Mouse (Mus musculus): ENCODE measurements around the gene Panx3. TPM values are rescaled to one million over a fixed set of nuclear protein-coding genes. Genes with fewer than 3 reads are reported as not detected.

The Panx3 gene
- polyA plus RNA-seq, 1 experiment from 2014 or later: not detected

DNA sequence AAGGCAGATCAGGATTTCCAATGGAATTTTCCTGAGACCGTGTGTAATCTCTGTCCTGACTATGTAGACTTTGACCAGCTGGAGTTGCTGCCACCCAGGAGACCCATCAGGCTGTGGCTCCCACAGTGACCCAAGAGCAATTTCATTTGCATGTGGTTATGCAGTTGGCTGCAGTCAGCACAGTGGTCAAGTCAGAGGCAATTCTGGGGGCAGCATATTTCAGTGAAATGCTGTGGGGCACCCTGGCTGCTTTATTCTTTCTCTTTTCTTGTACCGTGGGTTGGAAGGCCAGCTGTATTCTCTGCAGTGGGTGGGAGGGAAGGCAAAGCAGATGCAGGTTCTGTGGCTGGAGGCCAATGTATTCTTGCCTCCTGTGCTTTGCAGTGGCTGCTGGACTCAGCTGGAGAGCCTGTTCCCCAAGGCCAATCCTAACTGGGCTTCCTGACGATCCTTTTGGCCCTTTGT lies 42.9 kb downstream of the Panx3 start:
- peaks cover 20% of the 10 kb centered on the region for H3K4me1 ChIP-seq (ENCODE audit: control insufficient read depth, insufficient read depth, low read length)
- peak overlapping the region; percentile 89 for H3K27ac ChIP-seq (ENCODE audit: low read depth, low read length)
- WGBS: 13% methylated on average over 3 of the region's 3 CpGs
- peak; percentile 18 for ATAC-seq
- peak overlapping the region; percentile 47; the same call in 1 of the 2 replicates for H3K9ac ChIP-seq (ENCODE audit: low read length)
- H3K4me3 ChIP-seq (ENCODE audit: low read depth, low read length): no peak overlapping the region
- no peaks in the 10 kb centered on the region for H3K27me3 ChIP-seq (replicated peaks; ENCODE audit: control insufficient read depth, insufficient read depth, low read length)
- no peaks in the 10 kb centered on the region for H3K36me3 ChIP-seq (ENCODE audit: control insufficient read depth, insufficient read depth, low read length)
- DNase-seq (ENCODE audit: low spot score): peak; percentile 35
- peak overlapping the region; percentile 42 for H3K4me2 ChIP-seq (ENCODE audit: low read length)
- H3K9me3 ChIP-seq (replicated peaks; ENCODE audit: control insufficient read depth, low read length): no peaks in the 10 kb centered on the region

GRCm38 (mm10) chr9:37625641-37626040 lies 43.4 kb downstream of the Panx3 start:
- Histone ChIP-seq H3K27me3 (replicated peaks; ENCODE audit: control insufficient read depth, insufficient read depth, low read length) (no peaks in the 10 kb centered on the region), H3K36me3 (ENCODE audit: control insufficient read depth, insufficient read depth, low read length) (no peaks in the 10 kb centered on the region), H3K4me2 (ENCODE audit: low read length) (peak overlapping the region; percentile 42), H3K27ac (ENCODE audit: low read depth, low read length) (peak overlapping the region; percentile 89), H3K4me1 (ENCODE audit: control insufficient read depth, insufficient read depth, low read length) (peaks cover 20% of the 10 kb centered on the region), H3K9ac (ENCODE audit: low read length) (peak overlapping the region; percentile 47; the same call in 1 of the 2 replicates), H3K9me3 (replicated peaks; ENCODE audit: control insufficient read depth, low read length) (no peaks in the 10 kb centered on the region), H3K4me3 (ENCODE audit: low read depth, low read length) (no peak overlapping the region)
- WGBS: 4% methylated on average over 7 of the region's 7 CpGs
- ATAC-seq: peak; percentile 92
- DNase-seq (ENCODE audit: low spot score): peak; percentile 87

GRCm38 (mm10) chr9:37625129-37625528 lies 43.9 kb downstream of the Panx3 start:
- DNase-seq (ENCODE audit: low spot score): peak; percentile 77
- WGBS: 13% methylated on average over 3 of the region's 3 CpGs
- Histone ChIP-seq H3K9ac (ENCODE audit: low read length) (0 out of 2 replicates have a peak overlapping the region, but pooled peaks have one; percentile 35), H3K27me3 (replicated peaks; ENCODE audit: control insufficient read depth, insufficient read depth, low read length) (no peaks in the 10 kb centered on the region), H3K27ac (ENCODE audit: low read depth, low read length) (peak overlapping the region; percentile 89), H3K4me1 (ENCODE audit: control insufficient read depth, insufficient read depth, low read length) (peaks cover 20% of the 10 kb centered on the region), H3K4me2 (ENCODE audit: low read length) (peak overlapping the region; percentile 42; the same call in 1 of the 2 replicates), H3K9me3 (replicated peaks; ENCODE audit: control insufficient read depth, low read length) (no peaks in the 10 kb centered on the region), H3K36me3 (ENCODE audit: control insufficient read depth, insufficient read depth, low read length) (no peaks in the 10 kb centered on the region), H3K4me3 (ENCODE audit: low read depth, low read length) (no peak overlapping the region)
- ATAC-seq: peak; percentile 84

DNA sequence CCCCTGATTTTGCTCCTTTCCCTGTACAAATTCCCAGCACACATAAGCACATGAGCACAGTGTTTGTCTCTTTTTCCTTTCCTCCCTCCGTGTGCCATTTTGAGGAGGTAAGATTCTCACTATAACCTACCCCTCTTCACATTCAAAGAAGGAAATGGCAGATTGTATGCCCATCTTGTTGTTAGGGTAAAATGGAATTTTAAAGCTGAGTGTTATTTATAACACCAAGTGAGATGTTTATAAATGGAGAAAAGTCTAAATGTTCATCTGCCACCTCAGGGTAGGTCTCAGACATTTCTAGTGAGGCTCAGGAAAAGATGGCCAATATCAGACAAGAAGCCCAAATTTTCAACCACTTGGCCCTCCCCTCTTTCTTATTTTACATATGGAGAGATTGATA lies 44.5 kb downstream of the Panx3 start:
- no peaks in the 10 kb centered on the region for H3K27me3 ChIP-seq (replicated peaks; ENCODE audit: control insufficient read depth, insufficient read depth, low read length)
- 75% methylated on average over 1 of the region's 1 CpGs for WGBS
- DNase-seq (ENCODE audit: low spot score) (no peak), ATAC-seq (no peak)
- no peaks in the 10 kb centered on the region for H3K9me3 ChIP-seq (replicated peaks; ENCODE audit: control insufficient read depth, low read length)
- peaks cover 20% of the 10 kb centered on the region for H3K4me1 ChIP-seq (ENCODE audit: control insufficient read depth, insufficient read depth, low read length)
- no peak overlapping the region for H3K4me3 ChIP-seq (ENCODE audit: low read depth, low read length)
- no peak overlapping the region for H3K4me2 ChIP-seq (ENCODE audit: low read length)
- no peak overlapping the region for H3K9ac ChIP-seq (ENCODE audit: low read length)
- H3K36me3 ChIP-seq (ENCODE audit: control insufficient read depth, insufficient read depth, low read length): no peaks in the 10 kb centered on the region
- H3K27ac ChIP-seq (ENCODE audit: low read depth, low read length): peak overlapping the region; percentile 89; the same call in 1 of the 2 replicates

GRCm38 (mm10) chr9:37623981-37624380 lies 45.1 kb downstream of the Panx3 start:
- Histone ChIP-seq H3K27me3 (replicated peaks; ENCODE audit: control insufficient read depth, insufficient read depth, low read length) (no peaks in the 10 kb centered on the region), H3K4me1 (ENCODE audit: control insufficient read depth, insufficient read depth, low read length) (peaks cover 20% of the 10 kb centered on the region), H3K27ac (ENCODE audit: low read depth, low read length) (no peak overlapping the region), H3K4me2 (ENCODE audit: low read length) (no peak overlapping the region), H3K4me3 (ENCODE audit: low read depth, low read length) (no peak overlapping the region), H3K9ac (ENCODE audit: low read length) (no peak overlapping the region), H3K9me3 (replicated peaks; ENCODE audit: control insufficient read depth, low read length) (no peaks in the 10 kb centered on the region), H3K36me3 (ENCODE audit: control insufficient read depth, insufficient read depth, low read length) (no peaks in the 10 kb centered on the region)
- DNase-seq (ENCODE audit: low spot score) (peak; percentile 70), ATAC-seq (no peak)
- WGBS: 76% methylated on average over 3 of the region's 3 CpGs

DNA sequence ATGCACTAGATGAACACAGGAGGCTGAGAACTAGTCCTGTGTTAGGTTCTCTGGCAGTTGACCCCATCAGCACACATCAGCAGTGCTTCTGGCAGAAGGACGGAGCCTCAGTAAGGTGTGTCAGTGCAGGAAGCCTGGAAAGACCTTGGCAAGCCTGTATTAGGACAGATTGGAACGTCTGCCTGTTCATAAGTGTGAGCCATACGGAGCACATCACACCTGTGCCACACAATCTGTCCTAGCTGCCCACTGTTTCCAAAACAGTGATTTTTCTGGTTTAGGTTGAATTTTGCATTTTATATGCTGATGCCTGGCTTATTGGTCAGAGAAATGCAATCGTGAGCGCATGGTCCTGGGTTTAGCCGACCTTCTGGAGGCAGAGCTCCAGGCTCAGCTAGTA lies 47.7 kb downstream of the Panx3 start:
- DNase-seq (ENCODE audit: low spot score): peak; percentile 55
- H3K27ac ChIP-seq (ENCODE audit: low read depth, low read length): no peak overlapping the region
- H3K4me3 ChIP-seq (ENCODE audit: low read depth, low read length): no peak overlapping the region
- H3K9ac ChIP-seq (ENCODE audit: low read length): no peak overlapping the region
- H3K36me3 ChIP-seq (ENCODE audit: control insufficient read depth, insufficient read depth, low read length): no peaks in the 10 kb centered on the region
- ATAC-seq: peak; percentile 37; the same call in 1 of the 2 replicates
- H3K4me1 ChIP-seq (ENCODE audit: control insufficient read depth, insufficient read depth, low read length): peaks cover 15% of the 10 kb centered on the region
- H3K9me3 ChIP-seq (replicated peaks; ENCODE audit: control insufficient read depth, low read length): no peaks in the 10 kb centered on the region
- 73% methylated on average over 6 of the region's 6 CpGs for WGBS
- no peak overlapping the region for H3K4me2 ChIP-seq (ENCODE audit: low read length)
- no peaks in the 10 kb centered on the region for H3K27me3 ChIP-seq (replicated peaks; ENCODE audit: control insufficient read depth, insufficient read depth, low read length)

DNA sequence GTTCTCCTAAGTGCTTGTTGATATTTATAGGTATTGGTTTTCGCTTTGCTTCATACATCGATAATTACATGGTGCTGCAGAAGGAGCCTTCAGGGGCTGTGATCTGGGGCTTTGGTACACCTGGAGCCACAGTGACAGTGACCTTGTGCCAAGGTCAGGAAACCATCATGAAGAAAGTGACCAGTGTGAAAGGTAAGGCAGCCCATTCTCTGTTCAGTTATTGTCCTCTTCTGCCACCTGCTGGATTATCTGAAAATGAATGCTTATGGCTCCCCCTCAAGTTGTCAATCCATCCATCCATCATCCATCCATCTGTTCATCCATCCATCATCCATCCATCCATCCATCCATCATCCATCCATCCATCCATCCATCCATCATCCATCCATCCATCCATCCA lies 52.3 kb downstream of the Panx3 start:
- no peaks in the 10 kb centered on the region for H3K36me3 ChIP-seq (ENCODE audit: control insufficient read depth, insufficient read depth, low read length)
- H3K27ac ChIP-seq (ENCODE audit: low read depth, low read length): no peak overlapping the region
- 0 out of 2 replicates have a peak, but pooled peaks cover 3% of the 10 kb centered on the region for H3K4me1 ChIP-seq (ENCODE audit: control insufficient read depth, insufficient read depth, low read length)
- WGBS: 58% methylated on average over 2 of the region's 2 CpGs
- H3K27me3 ChIP-seq (replicated peaks; ENCODE audit: control insufficient read depth, insufficient read depth, low read length): no peaks in the 10 kb centered on the region
- H3K4me2 ChIP-seq (ENCODE audit: low read length): no peak overlapping the region
- H3K4me3 ChIP-seq (ENCODE audit: low read depth, low read length): no peak overlapping the region
- H3K9ac ChIP-seq (ENCODE audit: low read length): peak overlapping the region; percentile 17; the same call in 1 of the 2 replicates
- DNase-seq (ENCODE audit: low spot score): peak; percentile 59
- H3K9me3 ChIP-seq (replicated peaks; ENCODE audit: control insufficient read depth, low read length): no peaks in the 10 kb centered on the region
- ATAC-seq: no peak

DNA sequence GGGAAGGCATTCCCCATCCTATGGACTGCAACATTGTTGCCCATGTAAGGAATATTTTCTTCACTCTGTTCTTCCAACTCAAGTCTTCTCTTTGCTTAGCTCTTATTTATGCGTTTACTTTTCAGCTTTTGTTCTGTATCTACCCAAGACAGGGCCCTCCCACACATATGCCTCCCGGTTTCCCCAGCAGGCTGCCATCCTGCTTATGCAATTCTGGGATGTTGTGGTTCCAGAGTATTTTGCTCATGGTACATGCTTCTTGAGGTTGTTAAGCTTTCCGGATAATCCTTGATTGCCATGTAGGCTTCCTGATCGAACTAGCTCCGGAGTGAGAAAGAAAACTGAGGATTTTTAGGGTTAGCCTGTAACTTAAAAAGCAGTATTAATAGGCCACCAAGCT lies 53.8 kb downstream of the Panx3 start:
- Histone ChIP-seq H3K4me1 (ENCODE audit: control insufficient read depth, insufficient read depth, low read length) (0 out of 2 replicates have a peak, but pooled peaks cover 3% of the 10 kb centered on the region), H3K36me3 (ENCODE audit: control insufficient read depth, insufficient read depth, low read length) (no peaks in the 10 kb centered on the region), H3K9me3 (replicated peaks; ENCODE audit: control insufficient read depth, low read length) (no peaks in the 10 kb centered on the region), H3K27me3 (replicated peaks; ENCODE audit: control insufficient read depth, insufficient read depth, low read length) (no peaks in the 10 kb centered on the region), H3K9ac (ENCODE audit: low read length) (no peak overlapping the region), H3K4me3 (ENCODE audit: low read depth, low read length) (no peak overlapping the region), H3K27ac (ENCODE audit: low read depth, low read length) (no peak overlapping the region), H3K4me2 (ENCODE audit: low read length) (no peak overlapping the region)
- DNase-seq (ENCODE audit: low spot score) (peak; percentile 14), ATAC-seq (no peak)
- 63% methylated on average over 5 of the region's 5 CpGs for WGBS

DNA sequence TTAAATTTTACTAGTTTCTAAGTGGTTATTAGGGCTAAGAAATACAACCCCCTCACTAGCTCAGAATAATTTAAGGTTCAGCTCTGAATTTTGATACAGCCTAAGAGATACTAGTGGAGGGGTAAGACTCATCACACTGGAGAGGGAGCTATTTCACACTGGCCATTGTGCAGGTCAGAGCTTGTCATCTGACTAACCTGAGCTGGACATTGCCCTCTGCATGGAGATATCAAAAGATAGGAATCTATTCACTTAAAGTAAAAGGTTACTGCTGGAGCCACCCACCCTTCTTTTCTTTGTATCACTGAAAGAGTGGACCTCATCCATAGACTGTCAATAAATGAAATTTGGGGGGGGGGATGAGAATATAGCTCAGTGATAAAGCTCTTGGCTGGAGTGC lies 54.7 kb downstream of the Panx3 start:
- H3K27ac ChIP-seq (ENCODE audit: low read depth, low read length): no peak overlapping the region

More for the DNA sequence above, 54.7 kb downstream of the Panx3 start:
- Histone ChIP-seq H3K4me3 (ENCODE audit: low read depth, low read length) (no peak overlapping the region), H3K9ac (ENCODE audit: low read length) (peak overlapping the region; percentile 75; the same call in 1 of the 2 replicates), H3K27me3 (replicated peaks; ENCODE audit: control insufficient read depth, insufficient read depth, low read length) (no peaks in the 10 kb centered on the region), H3K36me3 (ENCODE audit: control insufficient read depth, insufficient read depth, low read length) (no peaks in the 10 kb centered on the region), H3K4me2 (ENCODE audit: low read length) (peak overlapping the region; percentile 63; the same call in 1 of the 2 replicates), H3K9me3 (replicated peaks; ENCODE audit: control insufficient read depth, low read length) (no peaks in the 10 kb centered on the region), H3K4me1 (ENCODE audit: control insufficient read depth, insufficient read depth, low read length) (0 out of 2 replicates have a peak, but pooled peaks cover 3% of the 10 kb centered on the region)
- DNase-seq (ENCODE audit: low spot score): no peak
- ATAC-seq: peak; percentile 18

Measured in forebrain, embryonic 14.5 days (tissue).